Mouse (Mus musculus) stomach, embryonic 14.5 days (tissue): ENCODE results near the gene Rps16. TPM values are rescaled to one million over a fixed set of nuclear protein-coding genes. Genes with fewer than 3 reads are reported as not detected.

ENCODE experiments used
- ATAC-seq: fragments of 200-750 bp; cut with Nextera tagmentation; 2 replicates; pipeline ENCODE4 v1.8.0; 2017; ENCODE audit warnings: low read depth, moderate TSS enrichment; ENCODE audit not compliant: insufficient number of reproducible peaks, insufficient read depth, low FRiP score
- H3K27ac ChIP-seq: fragments of 300-500 bp; sonication (generic); 2 replicates; pipeline ENCODE4 v1.5.1; 2014; ENCODE audit warnings: mild to moderate bottlenecking, low read length, moderate library complexity, mixed read lengths
- H3K27me3 ChIP-seq: fragments of 300-500 bp; sonication (generic); 2 replicates; pipeline ENCODE4 v1.6.1; 2014; ENCODE audit warnings: low read length, control low read depth, mixed read lengths; ENCODE audit not compliant: control insufficient read depth, insufficient read depth
- H3K36me3 ChIP-seq: fragments of 300-500 bp; sonication (generic); 2 replicates; pipeline ENCODE4 v1.6.1; 2014; ENCODE audit warnings: mild to moderate bottlenecking, control low read depth, low read length, moderate library complexity, mixed read lengths; ENCODE audit not compliant: control insufficient read depth, insufficient read depth
- H3K4me1 ChIP-seq: fragments of 300-500 bp; sonication (generic); 2 replicates; pipeline ENCODE4 v1.6.1; 2014; ENCODE audit warnings: low read length, control low read depth, mixed read lengths; ENCODE audit not compliant: control insufficient read depth, insufficient read depth
- H3K4me2 ChIP-seq: fragments of 300-500 bp; sonication (generic); replicated peaks from 2 replicates; pipeline ENCODE4 v1.6.1; 2014; ENCODE audit warnings: low read depth, low read length, control low read depth
- H3K4me3 ChIP-seq: fragments of 300-500 bp; sonication (generic); 2 replicates; pipeline ENCODE4 v1.5.1; 2014; ENCODE audit warnings: low read depth, low read length, control low read depth
- H3K9ac ChIP-seq: fragments of 300-500 bp; sonication (generic); replicated peaks from 2 replicates; pipeline ENCODE4 v1.6.1; 2014; ENCODE audit warnings: low read depth, mild to moderate bottlenecking, control low read depth, low read length, moderate library complexity, mixed read lengths
- H3K9me3 ChIP-seq: fragments of 300-500 bp; sonication (generic); 2 replicates; pipeline ENCODE4 v1.6.1; 2016; ENCODE audit warnings: low read depth, low read length, control low read depth; ENCODE audit not compliant: control insufficient read depth
- WGBS: fragments of 180-500 bp; shearing (Covaris S2); extraction: QIAGEN DNeasy Blood & Tissue Kit; methylation state at CpG from one replicate; pipeline ENCODE4 v1.1.7; 2014; 5-methylcytosine and 5-hydroxymethylcytosine counted together
- polyA plus RNA-seq: library from polyadenylated mRNA; unstranded; fragments of >200 nt; fragmentation: Nextera tagmentation; extraction: Ambion mirVana; gene quantifications from 2 replicates; pipeline ENCODE4 v1.2.1, GENCODE M21; 2014

The Rps16 gene
- polyA plus RNA-seq, 1 experiment from 2014 or later: 1,269 TPM

- H3K4me3 ChIP-seq: no peak overlapping the region
- H3K27me3 ChIP-seq: no peaks in the 10 kb centered on the region
- H3K9ac ChIP-seq: no peak overlapping the region
- 75% methylated on average over 3 of the region's 3 CpGs for WGBS
- no peak overlapping the region for H3K27ac ChIP-seq
- no peaks in the 10 kb centered on the region for H3K9me3 ChIP-seq
- peaks cover 32% of the 10 kb centered on the region for H3K36me3 ChIP-seq
- H3K4me2 ChIP-seq: no peak overlapping the region
- ATAC-seq: no peak
- H3K4me1 ChIP-seq: peaks cover 42% of the 10 kb centered on the region
These were observed 3.7 kb downstream of the Rps16 start for GRCm38 (mm10) chr7:28354113-28354581.

- Histone ChIP-seq H3K27ac (no peak overlapping the region), H3K4me2 (no peak overlapping the region), H3K36me3 (peaks cover 36% of the 10 kb centered on the region), H3K4me3 (no peak overlapping the region), H3K9ac (no peak overlapping the region), H3K4me1 (peaks cover 37% of the 10 kb centered on the region), H3K27me3 (no peaks in the 10 kb centered on the region), H3K9me3 (no peaks in the 10 kb centered on the region)
- 94% methylated on average over 3 of the region's 3 CpGs for WGBS
- ATAC-seq: no peak
These were observed 4.1 kb downstream of the Rps16 start for GRCm38 (mm10) chr7:28354596-28354995.

DNA sequence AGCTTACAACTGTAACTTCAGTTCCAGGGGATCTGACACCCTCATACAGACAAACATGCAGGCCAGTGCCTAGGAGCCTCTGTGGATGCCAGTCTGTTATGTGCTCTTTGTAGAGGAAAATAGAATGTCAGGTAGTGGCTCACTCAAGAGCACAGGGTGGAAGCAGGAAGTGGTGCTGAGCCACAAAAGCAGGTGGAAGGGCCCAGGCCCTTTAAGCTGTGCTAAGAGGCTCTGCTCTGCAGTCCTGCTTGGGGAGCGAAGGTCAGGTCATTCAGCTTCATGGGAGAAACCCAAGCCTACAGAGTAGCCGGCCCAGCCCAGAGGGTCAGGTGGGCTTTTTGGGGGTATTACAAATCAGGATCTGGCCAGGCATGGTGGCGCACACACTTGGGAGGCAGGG, 4.8 kb downstream of the Rps16 start:
- Histone ChIP-seq H3K9ac (no peak overlapping the region), H3K36me3 (peaks cover 42% of the 10 kb centered on the region), H3K9me3 (no peaks in the 10 kb centered on the region), H3K27me3 (no peaks in the 10 kb centered on the region), H3K4me1 (peaks cover 32% of the 10 kb centered on the region), H3K4me3 (no peak overlapping the region), H3K27ac (peak overlapping the region; percentile 10; the same call in 1 of the 2 replicates), H3K4me2 (no peak overlapping the region)
- 89% methylated on average over 3 of the region's 3 CpGs for WGBS
- no peak for ATAC-seq

GRCm38 (mm10) chr7:28356981-28357380, 6.5 kb downstream of the Rps16 start:
- Histone ChIP-seq H3K9ac (no peak overlapping the region), H3K4me1 (peaks cover 27% of the 10 kb centered on the region), H3K27ac (peak overlapping the region; percentile 45; the same call in 1 of the 2 replicates), H3K9me3 (no peaks in the 10 kb centered on the region), H3K4me2 (no peak overlapping the region), H3K27me3 (no peaks in the 10 kb centered on the region), H3K36me3 (peaks cover 50% of the 10 kb centered on the region), H3K4me3 (no peak overlapping the region)
- WGBS: 5% methylated on average over 5 of the region's 5 CpGs
- peak; percentile 48; the same call in 1 of the 2 replicates for ATAC-seq

- peak overlapping the region; percentile 45; the same call in 1 of the 2 replicates for H3K27ac ChIP-seq
- peaks cover 27% of the 10 kb centered on the region for H3K4me1 ChIP-seq
- 1% methylated on average over 5 of the region's 5 CpGs for WGBS
- no peaks in the 10 kb centered on the region for H3K27me3 ChIP-seq
- no peak overlapping the region for H3K4me2 ChIP-seq
- H3K9me3 ChIP-seq: no peaks in the 10 kb centered on the region
- H3K4me3 ChIP-seq: no peak overlapping the region
- H3K36me3 ChIP-seq: peaks cover 53% of the 10 kb centered on the region
- H3K9ac ChIP-seq: no peak overlapping the region
- ATAC-seq: no peak
These were observed 7.5 kb downstream of the Rps16 start for GRCm38 (mm10) chr7:28357984-28358383.

DNA sequence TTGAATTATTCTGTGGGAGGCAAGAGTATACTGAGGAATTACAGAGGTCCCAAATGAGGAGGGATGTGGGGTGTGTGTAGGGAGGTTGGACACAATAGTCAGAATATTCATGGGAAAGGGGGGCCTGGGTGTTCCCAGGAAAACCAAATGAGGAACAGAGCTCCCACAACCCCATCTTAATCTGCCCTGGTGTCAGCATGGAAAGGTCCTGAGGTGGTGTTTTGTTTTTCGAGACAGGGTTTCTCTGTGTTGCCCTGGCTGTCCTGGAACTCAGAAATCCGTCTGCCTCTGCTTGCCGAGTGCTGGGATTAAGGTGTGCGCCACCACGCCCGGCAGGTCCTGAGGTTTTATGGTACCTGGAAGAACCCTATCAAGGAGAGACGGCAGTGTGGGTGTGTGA, 8.0 kb downstream of the Rps16 start:
- Histone ChIP-seq H3K4me2 (no peak overlapping the region), H3K9ac (no peak overlapping the region), H3K4me1 (peaks cover 27% of the 10 kb centered on the region), H3K4me3 (no peak overlapping the region), H3K27ac (peak overlapping the region; percentile 45; the same call in 1 of the 2 replicates), H3K9me3 (no peaks in the 10 kb centered on the region), H3K27me3 (no peaks in the 10 kb centered on the region), H3K36me3 (peaks cover 49% of the 10 kb centered on the region)
- no peak for ATAC-seq
- WGBS: 56% methylated on average over 7 of the region's 7 CpGs

GRCm38 (mm10) chr7:28359854-28360253, 9.4 kb downstream of the Rps16 start:
- H3K36me3 ChIP-seq: peaks cover 50% of the 10 kb centered on the region
- WGBS: 84% methylated on average over 10 of the region's 10 CpGs

DNA sequence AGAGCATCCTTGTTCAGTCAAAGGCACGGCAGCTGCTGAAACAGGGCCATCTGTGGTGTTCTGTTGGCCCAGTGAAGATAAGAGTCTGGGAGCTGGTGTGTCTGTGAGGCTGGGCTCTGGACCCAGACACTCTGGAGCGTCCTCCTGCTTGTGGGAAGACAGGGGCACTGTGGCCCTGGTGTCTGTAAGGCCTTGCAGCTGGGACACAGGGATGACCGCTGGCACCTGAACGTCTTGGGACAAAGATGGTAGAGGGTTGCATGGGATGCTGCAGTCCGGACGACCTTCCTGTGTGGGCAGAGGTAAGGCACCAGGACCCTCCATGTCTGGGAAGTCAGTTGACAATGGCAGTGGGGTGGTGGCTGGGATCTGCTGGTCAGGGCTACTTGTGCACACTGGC, 9.8 kb downstream of the Rps16 start:
- H3K27me3 ChIP-seq: no peaks in the 10 kb centered on the region
- H3K4me2 ChIP-seq: no peak overlapping the region
- whole genome bisulfite sequencing: 85% methylated on average over 6 of the region's 6 CpGs
- peaks cover 27% of the 10 kb centered on the region for H3K4me1 ChIP-seq
- H3K27ac ChIP-seq: no peak overlapping the region
- no peak for ATAC-seq
- peaks cover 54% of the 10 kb centered on the region for H3K36me3 ChIP-seq
- H3K9me3 ChIP-seq: no peaks in the 10 kb centered on the region
- no peak overlapping the region for H3K9ac ChIP-seq
- no peak overlapping the region for H3K4me3 ChIP-seq

More at GRCm38 (mm10) chr7:28359854-28360253, 9.4 kb downstream of the Rps16 start:
- Histone ChIP-seq H3K4me3 (no peak overlapping the region), H3K4me2 (no peak overlapping the region), H3K27me3 (no peaks in the 10 kb centered on the region), H3K4me1 (peaks cover 27% of the 10 kb centered on the region), H3K9ac (no peak overlapping the region), H3K27ac (no peak overlapping the region), H3K9me3 (no peaks in the 10 kb centered on the region)
- ATAC-seq: no peak
